Mouse (Mus musculus) embryonic facial prominence, embryonic 11.5 days (tissue): ENCODE results near the gene Qrich2. TPM values are rescaled to one million over a fixed set of nuclear protein-coding genes. Genes with fewer than 3 reads are reported as not detected.

Source experiments
- ATAC-seq: fragments of 200-750 bp; cut with Nextera tagmentation; replicated peaks from 2 replicates; pipeline ENCODE4 v1.8.0; 2017; ENCODE audit warnings: low read depth; ENCODE audit not compliant: insufficient number of reproducible peaks, low FRiP score, low TSS enrichment
- DNase-seq: peaks from one replicate; pipeline ENCODE4 v3.0.0-alpha.2; 2015; ENCODE audit warnings: low spot score
- H3K27ac ChIP-seq: fragments of 300-500 bp; sonication (generic); replicated peaks from 2 replicates; pipeline ENCODE4 v1.5.1; 2014; ENCODE audit warnings: mild to moderate bottlenecking, low read depth, low read length, control low read depth
- H3K27me3 ChIP-seq: fragments of 300-500 bp; sonication (generic); 2 replicates; pipeline ENCODE4 v1.6.1; 2014; ENCODE audit warnings: mild to moderate bottlenecking, low read length, moderate library complexity, mixed read lengths; ENCODE audit not compliant: control insufficient read depth, insufficient read depth
- H3K36me3 ChIP-seq: fragments of 300-500 bp; sonication (generic); replicated peaks from 2 replicates; pipeline ENCODE4 v1.6.1; 2014; ENCODE audit warnings: low read depth, mild to moderate bottlenecking, low read length, moderate library complexity, mixed read lengths; ENCODE audit not compliant: control insufficient read depth, insufficient read depth
- H3K4me1 ChIP-seq: fragments of 300-500 bp; sonication (generic); 2 replicates; pipeline ENCODE4 v1.6.1; 2014; ENCODE audit warnings: low read length, mixed read lengths; ENCODE audit not compliant: control insufficient read depth, insufficient read depth
- H3K4me2 ChIP-seq: fragments of 300-500 bp; sonication (generic); 2 replicates; pipeline ENCODE4 v1.6.1; 2014; ENCODE audit warnings: low read depth, mild to moderate bottlenecking, control low read depth, low read length, moderate library complexity
- H3K4me3 ChIP-seq: fragments of 300-500 bp; sonication (generic); 2 replicates; pipeline ENCODE4 v1.5.1; 2014; ENCODE audit warnings: low read depth, low read length, control low read depth
- H3K9ac ChIP-seq: fragments of 300-500 bp; sonication (generic); replicated peaks from 2 replicates; pipeline ENCODE4 v1.6.1; 2014; ENCODE audit warnings: mild to moderate bottlenecking, control low read depth, low read length
- H3K9me3 ChIP-seq: fragments of 300-500 bp; sonication (generic); replicated peaks from 2 replicates; pipeline ENCODE4 v1.6.1; 2016; ENCODE audit warnings: mild to moderate bottlenecking, low read length, inconsistent platforms, mixed read lengths; ENCODE audit not compliant: control insufficient read depth
- WGBS: fragments of 180-500 bp; shearing (Covaris S2); extraction: QIAGEN DNeasy Blood & Tissue Kit; methylation state at CpG from one replicate; pipeline ENCODE4 v1.1.7; 2014; 5-methylcytosine and 5-hydroxymethylcytosine counted together
- polyA plus RNA-seq: library from polyadenylated mRNA; unstranded; fragments of >200 nt; fragmentation: Nextera tagmentation; extraction: Ambion mirVana; gene quantifications from 2 replicates; pipeline ENCODE4 v1.2.1, GENCODE M21; 2014

Qrich2 gene
- polyA plus RNA-seq, 1 experiment from 2014 or later, result not detected

DNA sequence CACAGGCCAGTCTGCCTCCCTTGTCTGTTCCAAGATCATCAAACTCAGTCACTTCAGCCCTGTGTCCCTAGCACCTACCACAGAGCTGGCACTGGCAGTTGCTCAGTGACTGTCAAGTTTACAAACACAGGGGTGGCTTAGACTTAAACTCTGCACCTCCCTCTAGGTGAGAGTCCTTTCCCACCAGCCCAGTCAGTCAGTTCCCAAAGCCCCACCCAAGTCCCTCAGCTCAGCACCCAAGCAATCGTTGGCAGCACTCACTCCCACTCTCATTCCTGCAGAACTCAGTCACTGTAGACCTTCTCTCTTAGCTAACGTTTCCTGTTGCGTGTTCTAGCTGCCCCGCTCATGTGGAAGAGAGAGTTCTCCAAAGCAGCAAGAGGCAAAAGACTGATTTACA lies 71.3 kb downstream of the Qrich2 start:
- no peaks in the 10 kb centered on the region for H3K27me3 ChIP-seq
- H3K9ac ChIP-seq, result no peak overlapping the region
- no peak for DNase-seq
- no peaks in the 10 kb centered on the region for H3K4me1 ChIP-seq
- H3K4me3 ChIP-seq, result no peak overlapping the region
- H3K27ac ChIP-seq, result no peak overlapping the region
- no peak for ATAC-seq
- no peaks in the 10 kb centered on the region for H3K9me3 ChIP-seq
- 85% methylated on average over 4 of the region's 4 CpGs for WGBS
- no peak overlapping the region for H3K4me2 ChIP-seq
- no peaks in the 10 kb centered on the region for H3K36me3 ChIP-seq

Other genes starting within 250 kb of the Qrich2 start
- 0.73 and 0.88 TPM in 2 replicates for gene Evpl, start 228.2 kb downstream of the Qrich2 start, polyA plus RNA-seq
- 78.7 and 80.5 TPM in 2 replicates for gene Srp68, start 192.0 kb downstream of the Qrich2 start, polyA plus RNA-seq
- 0.11 and 0.52 TPM in 2 replicates for gene Galr2, start 185.3 kb downstream of the Qrich2 start, polyA plus RNA-seq
- gene Exoc7, start 159.0 kb downstream of the Qrich2 start, polyA plus RNA-seq, result 64.1 and 64.2 TPM in 2 replicates
- gene Foxj1, start 130.8 kb downstream of the Qrich2 start, polyA plus RNA-seq, result 0.43 and 0.79 TPM in 2 replicates
- gene Rnf157, start 53.2 kb downstream of the Qrich2 start, polyA plus RNA-seq, result 15.8 and 15.9 TPM in 2 replicates
- gene Ubald2, start 32.1 kb downstream of the Qrich2 start, polyA plus RNA-seq, result 63.6 and 68.4 TPM in 2 replicates
- gene Prpsap1, start 28.0 kb upstream of the Qrich2 start, polyA plus RNA-seq, result 171 and 182 TPM in 2 replicates
- gene Sphk1, start 64.7 kb upstream of the Qrich2 start, polyA plus RNA-seq, result 5.0 and 7.2 TPM in 2 replicates
- gene Ube2o, start 115.2 kb upstream of the Qrich2 start, polyA plus RNA-seq, result 17.2 and 17.4 TPM in 2 replicates
- gene Aanat, start 120.2 kb upstream of the Qrich2 start, polyA plus RNA-seq, result not detected in 2 replicates
- 2.8 and 3.1 TPM in 2 replicates for gene Rhbdf2, start 160.8 kb upstream of the Qrich2 start, polyA plus RNA-seq
- gene Prcd, start 187.3 kb upstream of the Qrich2 start, polyA plus RNA-seq, result 0.43 and 0.77 TPM in 2 replicates
- 3.5 and 3.8 TPM in 2 replicates for gene Cygb, start 188.1 kb upstream of the Qrich2 start, polyA plus RNA-seq